In the genomic region with DNA sequence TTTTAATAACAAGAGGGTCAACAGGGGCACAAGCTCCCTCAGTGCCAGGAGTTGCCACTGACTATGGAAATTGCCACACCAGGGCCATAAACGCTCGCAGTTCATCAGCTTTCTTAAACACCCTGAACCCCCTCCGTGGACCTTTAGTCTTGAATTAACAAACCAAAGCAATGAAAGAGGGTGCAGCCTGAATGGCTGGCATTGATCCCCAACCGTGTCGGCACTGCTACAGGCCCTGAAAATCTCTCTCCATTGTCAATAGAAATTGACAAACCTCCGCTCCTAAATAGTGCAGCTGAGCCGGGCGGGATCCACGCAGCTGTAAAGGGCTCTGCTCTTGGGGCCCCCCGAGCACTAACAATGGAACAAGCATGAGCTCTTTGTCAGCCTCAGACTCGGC, we compare ENCODE assay signal across 17 mouse cellular contexts. TPM values are rescaled to one million over a fixed set of nuclear protein-coding genes. Genes with fewer than 3 reads are reported as not detected.
A peak's percentile ranks its signal among the peaks of the same experiment; 100 is the strongest.
DNase-seq lines count a peak whose midpoint lies in the region; ATAC-seq and TF ChIP-seq lines count a peak whose summit lies in the region.
"Had no signal": no experiment of that assay in that cellular context is flagged by ENCODE, and none has a peak within 500 bp of the region (broad histone marks: within the 10 kb centered on the region; RNA-seq: fewer than 3 reads in every experiment).

No protein-coding gene starts in this region.

- peak overlapping the region; percentile 24 for H3K4me3 ChIP-seq in hindbrain, embryonic 10.5 days
- no peak overlapping the region for H3K4me3 ChIP-seq in hindbrain, embryonic 16.5 days (ENCODE audit: low read length)
- no peak overlapping the region for H3K4me3 ChIP-seq in hindbrain, embryonic 12.5 days
- H3K4me3 ChIP-seq in midbrain, embryonic 13.5 days (replicated peaks): no peak overlapping the region
- H3K4me3 ChIP-seq in lung, postnatal 0 days (ENCODE audit: low read depth, low read length): no peak overlapping the region
- H3K4me3 ChIP-seq in stomach, postnatal 0 days (ENCODE audit: low read depth, low read length): no peak overlapping the region
- H3K4me3 ChIP-seq: heart, embryonic 15.5 days; layer of hippocampus, adult 2 months; limb, embryonic 15.5 days; myocyte had no signal

- peaks cover 87% of the 10 kb centered on the region for H3K27me3 ChIP-seq in hindbrain, embryonic 10.5 days (ENCODE audit: insufficient read depth, poor library complexity, severe bottlenecking)
- H3K27me3 ChIP-seq in hindbrain, embryonic 16.5 days (replicated peaks; ENCODE audit: control insufficient read depth, insufficient read depth, low read length): peaks cover 32% of the 10 kb centered on the region
- peaks cover 51% of the 10 kb centered on the region for H3K27me3 ChIP-seq in hindbrain, embryonic 12.5 days
- peaks cover 92% of the 10 kb centered on the region for H3K27me3 ChIP-seq in midbrain, embryonic 13.5 days
- H3K27me3 ChIP-seq in lung, postnatal 0 days (replicated peaks; ENCODE audit: insufficient read depth, low read length): 0 out of 2 replicates have a peak, but pooled peaks cover 4% of the 10 kb centered on the region
- no peaks in the 10 kb centered on the region; the same call in 1 of the 2 replicates for H3K27me3 ChIP-seq in stomach, postnatal 0 days (ENCODE audit: control insufficient read depth, insufficient read depth, low read length)

- no peak for ATAC-seq in hindbrain, embryonic 16.5 days
- ATAC-seq in hindbrain, embryonic 12.5 days (ENCODE audit: low FRiP score): peak; percentile 94
- ATAC-seq in midbrain, embryonic 13.5 days: peak; percentile 96
- no peak for ATAC-seq in lung, postnatal 0 days
- no peak for ATAC-seq in stomach, postnatal 0 days (ENCODE audit: low FRiP score, low TSS enrichment)
- ATAC-seq: activated CD4-positive, CD25-positive, alpha-beta regulatory T cell, adult 4 months had no signal

- no peaks in the 10 kb centered on the region for H3K9me3 ChIP-seq in hindbrain, embryonic 10.5 days
- H3K9me3 ChIP-seq in hindbrain, embryonic 16.5 days (ENCODE audit: control insufficient read depth, low read length): no peaks in the 10 kb centered on the region
- no peaks in the 10 kb centered on the region for H3K9me3 ChIP-seq in hindbrain, embryonic 12.5 days (replicated peaks)
- no peaks in the 10 kb centered on the region for H3K9me3 ChIP-seq in midbrain, embryonic 13.5 days
- no peaks in the 10 kb centered on the region for H3K9me3 ChIP-seq in lung, postnatal 0 days (ENCODE audit: low read length)
- no peaks in the 10 kb centered on the region for H3K9me3 ChIP-seq in stomach, postnatal 0 days (ENCODE audit: control insufficient read depth, low read length)
- H3K9me3 ChIP-seq: heart, embryonic 15.5 days; limb, embryonic 15.5 days had no signal

- H3K4me2 ChIP-seq in hindbrain, embryonic 16.5 days (ENCODE audit: low read length): no peak overlapping the region
- H3K4me2 ChIP-seq in hindbrain, embryonic 12.5 days (replicated peaks): peak overlapping the region; percentile 34
- peak overlapping the region; percentile 2 for H3K4me2 ChIP-seq in midbrain, embryonic 13.5 days (replicated peaks)
- no peak overlapping the region for H3K4me2 ChIP-seq in lung, postnatal 0 days (replicated peaks; ENCODE audit: low read depth, low read length)
- no peak overlapping the region for H3K4me2 ChIP-seq in stomach, postnatal 0 days (replicated peaks; ENCODE audit: low read depth)
- H3K4me2 ChIP-seq: heart, embryonic 15.5 days; limb, embryonic 15.5 days had no signal

- no peaks in the 10 kb centered on the region for H3K36me3 ChIP-seq in hindbrain, embryonic 10.5 days
- no peaks in the 10 kb centered on the region for H3K36me3 ChIP-seq in hindbrain, embryonic 16.5 days (ENCODE audit: control insufficient read depth, insufficient read depth, low read length)
- no peaks in the 10 kb centered on the region for H3K36me3 ChIP-seq in hindbrain, embryonic 12.5 days
- H3K36me3 ChIP-seq in midbrain, embryonic 13.5 days: no peaks in the 10 kb centered on the region
- H3K36me3 ChIP-seq in lung, postnatal 0 days (ENCODE audit: insufficient read depth, low read length): no peaks in the 10 kb centered on the region
- H3K36me3 ChIP-seq in stomach, postnatal 0 days (ENCODE audit: control insufficient read depth, insufficient read depth, low read length): no peaks in the 10 kb centered on the region
- H3K36me3 ChIP-seq: heart, embryonic 15.5 days; limb, embryonic 15.5 days had no signal

- peak overlapping the region; percentile 56; the same call in 1 of the 2 replicates for H3K27ac ChIP-seq in hindbrain, embryonic 10.5 days
- H3K27ac ChIP-seq in hindbrain, embryonic 16.5 days (ENCODE audit: low read depth, low read length): no peak overlapping the region
- H3K27ac ChIP-seq in hindbrain, embryonic 12.5 days: no peak overlapping the region
- no peak overlapping the region for H3K27ac ChIP-seq in midbrain, embryonic 13.5 days
- no peak overlapping the region for H3K27ac ChIP-seq in lung, postnatal 0 days (ENCODE audit: low read length)
- no peak overlapping the region for H3K27ac ChIP-seq in stomach, postnatal 0 days (replicated peaks)
- H3K27ac ChIP-seq: heart, embryonic 15.5 days; layer of hippocampus, adult 2 months; limb, embryonic 15.5 days had no signal

- H3K9ac ChIP-seq in hindbrain, embryonic 16.5 days (ENCODE audit: low read depth, low read length): no peak overlapping the region
- no peak overlapping the region for H3K9ac ChIP-seq in hindbrain, embryonic 12.5 days
- no peak overlapping the region for H3K9ac ChIP-seq in midbrain, embryonic 13.5 days (replicated peaks)
- no peak overlapping the region for H3K9ac ChIP-seq in lung, postnatal 0 days (replicated peaks; ENCODE audit: low read depth)
- H3K9ac ChIP-seq in stomach, postnatal 0 days (ENCODE audit: low read length): no peak overlapping the region
- H3K9ac ChIP-seq: heart, embryonic 15.5 days; limb, embryonic 15.5 days had no signal

- TF ChIP-seq CTCF in lung, postnatal 0 days (IDR thresholded peaks at IDR 0.05): no peak
- no peak for TF ChIP-seq CTCF in stomach, postnatal 0 days (IDR thresholded peaks at IDR 0.05; ENCODE audit: low read depth)

- DNase-seq in hindbrain, embryonic 10.5 days (ENCODE audit: low spot score): peak; percentile 77
- DNase-seq in lung, postnatal 0 days (ENCODE audit: low spot score): no peak
- no peak for DNase-seq in stomach, postnatal 0 days (ENCODE audit: low spot score)
- no peak for DNase-seq in cerebellum, adult 9-11 months
- DNase-seq in gastrocnemius, postnatal 25 days: no peak
- DNase-seq: kidney, adult 2 months; lung, postnatal 10 days had no signal

- H3K4me1 ChIP-seq in hindbrain, embryonic 10.5 days (replicated peaks): peaks cover 25% of the 10 kb centered on the region
- no peaks in the 10 kb centered on the region; the same call in 1 of the 2 replicates for H3K4me1 ChIP-seq in hindbrain, embryonic 16.5 days (ENCODE audit: control insufficient read depth, insufficient read depth, low read depth, low read length)
- H3K4me1 ChIP-seq in hindbrain, embryonic 12.5 days: peaks cover 11% of the 10 kb centered on the region
- peaks cover 13% of the 10 kb centered on the region for H3K4me1 ChIP-seq in midbrain, embryonic 13.5 days (replicated peaks)
- no peaks in the 10 kb centered on the region for H3K4me1 ChIP-seq in lung, postnatal 0 days (ENCODE audit: insufficient read depth, low read depth, low read length)
- H3K4me1 ChIP-seq in stomach, postnatal 0 days (replicated peaks; ENCODE audit: control insufficient read depth, insufficient read depth): no peaks in the 10 kb centered on the region
- H3K4me1 ChIP-seq: heart, embryonic 15.5 days; limb, embryonic 15.5 days had no signal

- WGBS in hindbrain, embryonic 10.5 days: 4% methylated on average over 11 of the region's 11 CpGs
- 2% methylated on average over 11 of the region's 11 CpGs for WGBS in hindbrain, embryonic 16.5 days
- WGBS in hindbrain, embryonic 12.5 days: 5% methylated on average over 11 of the region's 11 CpGs
- WGBS in midbrain, embryonic 13.5 days: under 1% methylated on average over 11 of the region's 11 CpGs
- 14% methylated on average over 11 of the region's 11 CpGs for WGBS in lung, postnatal 0 days
- 12% methylated on average over 11 of the region's 11 CpGs for WGBS in stomach, postnatal 0 days

- TF ChIP-seq EP300 in lung, postnatal 0 days (IDR thresholded peaks at IDR 0.05): no peak
- no peak for TF ChIP-seq EP300 in stomach, postnatal 0 days (optimal IDR thresholded peaks at IDR 0.05)

RNA-seq across cellular contexts. Expression of gene Fezf1, which starts 24.8 kb away (rescaled TPM):
- 0.33 and 1.4 TPM in 2 replicates for polyA plus RNA-seq in hindbrain, embryonic 10.5 days (2016; fragmentation: Nextera tagmentation; extraction: Ambion mirVana)
- polyA plus RNA-seq in hindbrain, embryonic 16.5 days (2015; fragmentation: Nextera tagmentation; extraction: Ambion mirVana): 0.47 TPM in 1 of 2 replicates, not detected in the other
- polyA plus RNA-seq in hindbrain, embryonic 12.5 days (2016; fragmentation: Nextera tagmentation; extraction: Ambion mirVana): 0.16 and 0.26 TPM in 2 replicates
- polyA plus RNA-seq in midbrain, embryonic 13.5 days (2015; fragmentation: Nextera tagmentation; extraction: Ambion mirVana): 2.9 and 4.7 TPM in 2 replicates
- polyA plus RNA-seq in lung, postnatal 0 days (2015; fragmentation: Nextera tagmentation; extraction: Ambion mirVana): not detected in 2 replicates
- polyA plus RNA-seq in stomach, postnatal 0 days (2015; fragmentation: Nextera tagmentation; extraction: Ambion mirVana): not detected in 2 replicates
- total RNA-seq in gastrocnemius, postnatal 25 days (2021): not detected
- total RNA-seq: ES-E14; layer of hippocampus, adult 2 months had no signal
- polyA plus RNA-seq: activated CD4-positive, CD25-positive, alpha-beta regulatory T cell, adult 4 months; heart, embryonic 15.5 days; kidney, adult 2 months; limb, embryonic 15.5 days; myocyte; urinary bladder, adult 2 months had no signal

Comparison
In these comparisons a context has a peak if more than half of its experiments do, and no peak if none do; other contexts are left out.
1. ATAC-seq: peak in hindbrain, embryonic 12.5 days (single experiment) and midbrain, embryonic 13.5 days (single experiment); none in hindbrain, embryonic 16.5 days (single experiment), lung, postnatal 0 days (single experiment) and stomach, postnatal 0 days (single experiment).
2. H3K4me2 ChIP-seq: peak in hindbrain, embryonic 12.5 days (single experiment) and midbrain, embryonic 13.5 days (single experiment); none in hindbrain, embryonic 16.5 days (single experiment), lung, postnatal 0 days (single experiment) and stomach, postnatal 0 days (single experiment).